Mouse (Mus musculus) Patski (cell line): ENCODE measurements around the gene Myo3b. TPM values are rescaled to one million over a fixed set of nuclear protein-coding genes. Genes with fewer than 3 reads are reported as not detected.

Experiments
- ATAC-seq: fragments of 100-300 bp; one replicate; pipeline ENCODE4 v1.8.0; 2021
- CTCF ChIA-PET: fragments of 350-600 bp; sonication (Branson Sonifier 250); formaldehyde crosslinking; loops from one replicate; lab custom pipeline; 2022; ENCODE audit warnings: inconsistent platforms; lab: Charles Lee
- POLR2A ChIA-PET: fragments of 350-600 bp; sonication (Branson Sonifier 250); formaldehyde crosslinking; loops from one replicate; lab custom pipeline; 2022; ENCODE audit warnings: antibody characterized with exemption, inconsistent platforms; lab: Charles Lee
- DNase-seq: peaks from one replicate; pipeline ENCODE4 v3.0.0-alpha.2; 2011; ENCODE audit warnings: low read depth, low spot score
- H3K27me3 ChIP-seq: fragments of 371-371 bp; one replicate; pipeline ENCODE4 v1.5.1; 2021
- CTCF ChIP-seq: fragments of 100-300 bp; IDR thresholded peaks from one replicate; pipeline ENCODE4 v1.5.1; 2021
- in situ Hi-C: fragments of 300-500 bp; cut with MboI; formaldehyde crosslinking; loops from 3 replicates; pipeline ENCODE4 v1.11.1; 2018; ENCODE audit warnings: low pct_unique_long_range_greater_than_20kb, mixed read lengths
- polyA plus RNA-seq: library from polyadenylated mRNA; unstranded; gene quantifications from one replicate; pipeline ENCODE4 v1.2.3, GENCODE M21; 2021

The Myo3b gene
- polyA plus RNA-seq, 1 experiment from 2014 or later, result 0.18 TPM

DNA sequence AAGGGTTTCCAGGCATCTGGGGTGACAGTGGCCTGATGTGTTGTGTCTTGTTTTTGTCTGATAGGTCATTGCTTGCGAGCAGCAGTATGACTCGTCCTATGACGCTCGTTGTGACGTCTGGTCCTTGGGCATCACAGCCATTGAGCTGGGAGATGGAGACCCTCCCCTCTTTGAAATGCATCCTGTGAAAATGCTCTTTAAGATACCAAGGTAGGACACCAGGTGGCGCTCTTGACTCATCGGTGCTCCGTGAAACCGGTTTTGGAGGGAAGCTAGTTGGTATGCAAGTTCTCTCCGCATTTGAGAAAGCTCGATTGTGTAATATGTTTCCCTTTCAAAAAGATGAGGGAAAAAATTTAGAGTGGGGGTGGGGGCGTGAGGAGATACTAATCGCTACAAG, 87.9 kb downstream of the Myo3b start:
- peak; percentile 92 for TF ChIP-seq CTCF
- in situ Hi-C loops, result loop anchor here (5.0 kb wide), 1 partner anchor 436 kb away; no protein-coding TSS in a partner anchor
- ChIA-PET CTCF (interaction anchor here (0.7 to 2.1 kb wide), 13 partner anchors 14 to 435 kb away, joined by 3 to 16 read pairs (median 4); no protein-coding TSS in a partner anchor), POLR2A (interaction anchor here (0.6 kb wide), 1 partner anchor 436 kb away, joined by 6 read pairs; no protein-coding TSS in a partner anchor)
- no peaks in the 10 kb centered on the region for H3K27me3 ChIP-seq
- no peak for ATAC-seq
- DNase-seq, result no peak

DNA sequence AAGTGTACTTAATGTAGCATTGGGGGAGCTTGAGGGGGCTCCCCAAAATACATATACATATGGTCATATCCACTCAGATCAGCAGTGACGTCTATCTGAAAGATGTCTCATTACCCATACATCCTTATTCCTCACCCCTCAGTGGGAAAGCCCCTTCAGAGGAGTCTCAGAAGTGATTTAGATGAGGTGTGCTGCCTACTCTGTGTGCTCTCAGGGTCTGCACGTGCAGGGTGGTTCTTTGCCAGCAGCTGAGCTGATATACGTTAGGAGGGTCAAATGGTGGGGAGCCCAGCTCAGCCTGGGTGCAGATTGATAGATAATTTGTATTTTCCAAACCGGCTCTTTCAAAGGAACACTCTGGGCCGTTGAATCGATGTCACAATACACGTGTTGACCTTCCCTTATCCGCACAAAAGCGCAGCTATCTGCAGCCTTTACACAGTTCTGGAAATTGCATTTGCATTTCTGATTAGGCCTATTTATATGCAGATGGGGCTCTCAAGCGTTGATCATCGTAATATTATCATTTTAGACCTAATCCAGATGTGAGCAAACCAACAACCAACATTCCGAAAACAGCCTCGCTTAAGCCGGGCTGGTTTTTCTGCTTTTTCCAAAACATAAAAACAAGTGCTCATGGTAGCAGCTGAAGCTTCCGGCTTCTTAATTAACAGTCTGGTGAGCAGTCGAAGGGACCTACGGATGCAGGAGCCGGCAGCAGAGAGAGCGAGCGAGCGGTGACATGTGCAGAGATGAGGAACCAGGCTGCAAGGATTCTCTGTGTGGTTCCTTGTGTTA, 88.6 kb downstream of the Myo3b start:
- ATAC-seq (no peak), DNase-seq (no peak)
- POLR2A ChIA-PET, result no interaction called here
- no peaks in the 10 kb centered on the region for H3K27me3 ChIP-seq
- TF ChIP-seq CTCF, result no peak
- CTCF ChIA-PET, result interaction anchor here (0.7 to 2.1 kb wide), 13 partner anchors 14 to 435 kb away, joined by 3 to 16 read pairs (median 4); no protein-coding TSS in a partner anchor
- in situ Hi-C loops, result loop anchor here (5.0 kb wide), 1 partner anchor 435 kb away; no protein-coding TSS in a partner anchor

DNA sequence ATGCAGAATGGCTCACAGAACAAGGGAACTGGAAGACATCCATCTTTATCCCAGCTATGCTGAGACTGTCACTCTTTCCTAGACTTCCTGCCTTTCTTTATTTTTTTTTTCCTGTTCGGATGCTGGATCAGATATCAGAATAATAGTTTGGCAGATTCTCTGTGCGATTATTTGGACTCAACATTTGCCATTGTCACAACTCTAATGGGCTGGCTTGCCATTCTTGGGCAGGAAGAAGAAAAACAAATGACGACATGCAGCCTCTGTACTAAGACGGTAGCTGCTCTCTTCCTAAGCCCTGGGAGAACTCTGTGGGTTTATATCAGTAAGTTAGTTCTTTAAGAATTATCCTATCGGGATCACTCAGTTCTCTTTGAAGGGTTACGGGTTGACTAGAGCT, 89.7 kb downstream of the Myo3b start:
- no peak for TF ChIP-seq CTCF
- H3K27me3 ChIP-seq, result no peaks in the 10 kb centered on the region
- ATAC-seq (no peak), DNase-seq (no peak)
- ChIA-PET CTCF (interaction anchor here (1.1 to 1.6 kb wide), 3 partner anchors 9 to 430 kb away, joined by 3 to 4 read pairs (median 3); no protein-coding TSS in a partner anchor), POLR2A (no interaction called here)
- in situ Hi-C loops, result loop anchor here (5.0 kb wide), 1 partner anchor 434 kb away; no protein-coding TSS in a partner anchor

DNA sequence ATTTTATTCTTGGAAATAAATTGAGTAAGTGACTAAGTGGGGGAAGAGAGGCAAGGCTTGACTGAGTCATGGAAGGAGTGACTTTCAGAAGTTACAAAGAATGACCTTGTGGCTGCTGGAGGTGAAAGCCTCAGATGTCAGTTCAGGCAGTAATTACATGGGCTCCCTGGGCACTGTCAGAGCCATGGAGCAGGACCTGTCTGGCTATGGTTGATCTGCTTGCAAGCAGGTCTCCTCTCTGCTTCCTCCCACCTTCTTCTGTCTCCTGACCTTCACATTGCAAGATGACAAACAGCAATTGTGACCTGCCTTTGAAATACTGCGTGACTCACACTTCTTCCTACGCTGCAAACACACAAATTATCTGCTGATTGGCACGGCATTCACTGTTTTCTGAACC, 90.6 kb downstream of the Myo3b start:
- DNase-seq (no peak), ATAC-seq (peak; percentile 35)
- TF ChIP-seq CTCF, result no peak
- in situ Hi-C loops, result loop anchor here (5.0 kb wide), 1 partner anchor 433 kb away; no protein-coding TSS in a partner anchor
- CTCF ChIA-PET, result no interaction called here
- POLR2A ChIA-PET, result interaction anchor here (0.6 kb wide), 1 partner anchor 420 kb away, joined by 3 read pairs; no protein-coding TSS in a partner anchor
- H3K27me3 ChIP-seq, result no peaks in the 10 kb centered on the region

GRCm38 (mm10) chr2:70133281-70133680, 94.4 kb downstream of the Myo3b start:
- no peak for TF ChIP-seq CTCF
- ATAC-seq (no peak), DNase-seq (no peak)
- no peaks in the 10 kb centered on the region for H3K27me3 ChIP-seq
- CTCF ChIA-PET, result interaction anchor here (1.3 to 2.4 kb wide), 2 partner anchors 42 to 93 kb away, joined by 3 to 6 read pairs; no protein-coding TSS in a partner anchor
- POLR2A ChIA-PET, result no interaction called here
- in situ Hi-C loops, result loop anchor here (5.0 kb wide), 1 partner anchor 74 kb away; no protein-coding TSS in a partner anchor

DNA sequence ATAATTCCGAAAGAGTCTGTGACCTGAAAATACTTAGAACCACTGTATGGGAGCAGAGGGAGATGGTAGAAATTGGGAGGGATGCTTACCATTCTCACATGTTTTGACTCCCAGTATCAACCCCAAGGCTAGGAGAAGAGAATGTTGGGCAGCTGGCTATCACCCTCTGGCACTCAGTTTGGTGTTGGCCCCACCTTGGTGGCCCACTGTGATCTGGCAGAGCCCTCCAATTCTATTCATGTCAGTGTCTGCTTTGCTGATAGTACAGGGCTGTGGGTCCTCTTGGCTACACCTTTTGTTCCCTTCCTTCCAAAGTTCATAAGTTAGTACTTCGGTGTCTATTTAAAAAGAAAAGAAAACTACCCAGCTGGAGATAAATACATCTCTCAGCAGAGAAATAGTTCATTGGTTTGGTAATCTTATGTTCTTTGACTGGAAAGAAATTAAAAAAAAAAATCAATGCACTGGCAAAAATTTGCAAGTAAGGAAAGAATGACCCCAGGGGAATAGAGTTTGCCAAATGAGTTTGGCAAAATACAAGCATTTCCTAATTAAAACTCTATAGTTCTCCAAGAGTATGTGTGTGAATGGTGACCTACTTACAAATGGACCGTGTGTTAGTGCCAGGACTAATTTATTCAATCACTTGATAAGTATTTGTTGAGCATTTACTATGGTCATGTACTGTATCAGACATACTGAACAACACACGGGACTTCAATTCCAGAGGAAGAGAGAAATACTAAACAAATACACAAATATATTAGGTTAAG, 98.5 kb downstream of the Myo3b start:
- CTCF ChIA-PET, result interaction anchor here (1.1 to 1.3 kb wide), 2 partner anchors 9 to 74 kb away, joined by 3 to 4 read pairs; no protein-coding TSS in a partner anchor
- POLR2A ChIA-PET, result interaction anchor here (1.0 kb wide), 1 partner anchor 13 kb away, joined by 3 read pairs; no protein-coding TSS in a partner anchor
- DNase-seq (no peak), ATAC-seq (no peak)
- no peaks in the 10 kb centered on the region for H3K27me3 ChIP-seq
- no peak for TF ChIP-seq CTCF
- in situ Hi-C loops, result no loop called here

- POLR2A ChIA-PET, result no interaction called here
These were observed 104.7 kb downstream of the Myo3b start for GRCm38 (mm10) chr2:70143543-70144188.

GRCm38 (mm10) chr2:70146993-70147581, 108.2 kb downstream of the Myo3b start:
- TF ChIP-seq CTCF, result no peak
- CTCF ChIA-PET, result no interaction called here
- no peaks in the 10 kb centered on the region for H3K27me3 ChIP-seq
- ATAC-seq (no peak), DNase-seq (no peak)
- POLR2A ChIA-PET, result no interaction called here
- in situ Hi-C loops, result no loop called here

More at GRCm38 (mm10) chr2:70143543-70144188, 104.7 kb downstream of the Myo3b start:
- CTCF ChIA-PET, result no interaction called here
- ATAC-seq (no peak), DNase-seq (no peak)
- H3K27me3 ChIP-seq, result no peaks in the 10 kb centered on the region
- in situ Hi-C loops, result no loop called here
- no peak for TF ChIP-seq CTCF

DNA sequence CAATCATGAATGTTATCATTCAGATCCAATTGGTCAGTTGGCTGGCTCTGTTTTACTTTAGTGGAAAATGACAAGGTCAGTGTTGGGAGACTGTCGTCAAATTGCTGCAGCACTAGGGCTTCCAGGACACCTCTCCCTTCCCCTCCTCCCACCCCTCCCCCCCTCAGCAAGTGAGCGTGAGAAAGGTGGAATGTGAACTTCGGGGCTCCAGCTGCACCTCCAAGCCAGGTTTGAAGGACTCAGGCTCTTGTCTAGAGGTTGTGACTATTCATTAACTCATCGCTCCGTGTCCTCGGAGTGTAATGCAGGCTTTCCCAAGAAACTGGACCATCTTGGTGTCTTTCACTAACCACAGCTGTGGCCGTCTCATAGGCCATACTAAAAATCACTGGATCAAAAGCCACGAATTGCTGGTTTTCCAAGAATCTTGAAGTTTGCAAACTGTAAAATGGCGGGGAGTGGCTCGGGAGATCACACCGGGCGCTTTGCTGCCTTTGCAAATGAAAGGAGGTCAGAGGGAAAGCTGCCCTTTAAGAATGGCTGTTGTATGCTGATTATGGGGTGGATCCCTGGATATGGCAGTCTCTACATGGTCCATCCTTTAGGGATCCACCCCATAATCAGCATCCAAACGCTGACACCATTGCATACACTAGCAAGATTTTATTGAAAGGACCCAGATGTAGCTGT, 110.0 kb downstream of the Myo3b start:
- ATAC-seq (no peak), DNase-seq (no peak)
- in situ Hi-C loops, result no loop called here
- ChIA-PET CTCF (interaction anchor here (1.1 kb wide), 1 partner anchor 8 kb away, joined by 3 read pairs; no protein-coding TSS in a partner anchor), POLR2A (no interaction called here)
- TF ChIP-seq CTCF, result no peak
- no peaks in the 10 kb centered on the region for H3K27me3 ChIP-seq
